Mouse (Mus musculus) neural tube, embryonic 15.5 days (tissue): ENCODE results near the gene Fmo2. TPM values are rescaled to one million over a fixed set of nuclear protein-coding genes. Genes with fewer than 3 reads are reported as not detected.

Experiments
- ATAC-seq: fragments of 200-750 bp; cut with Nextera tagmentation; 2 replicates; pipeline ENCODE4 v1.8.0; 2017; ENCODE audit warnings: mild to moderate bottlenecking, moderate TSS enrichment, moderate library complexity; ENCODE audit not compliant: low FRiP score
- H3K27ac ChIP-seq: fragments of 300-500 bp; sonication (generic); replicated peaks from 2 replicates; pipeline ENCODE4 v1.5.1; 2015; ENCODE audit warnings: mild to moderate bottlenecking, inconsistent platforms
- H3K27me3 ChIP-seq: fragments of 300-500 bp; sonication (generic); replicated peaks from 2 replicates; pipeline ENCODE4 v1.6.1; 2015; ENCODE audit warnings: inconsistent platforms
- H3K36me3 ChIP-seq: fragments of 300-500 bp; sonication (generic); 2 replicates; pipeline ENCODE4 v1.6.1; 2015; ENCODE audit warnings: inconsistent platforms
- H3K4me1 ChIP-seq: fragments of 300-500 bp; sonication (generic); 2 replicates; pipeline ENCODE4 v1.6.1; 2015; ENCODE audit warnings: inconsistent platforms
- H3K4me2 ChIP-seq: fragments of 300-500 bp; sonication (generic); 2 replicates; pipeline ENCODE4 v1.6.1; 2015; ENCODE audit warnings: inconsistent platforms, mild to moderate bottlenecking, moderate library complexity
- H3K4me3 ChIP-seq: fragments of 300-500 bp; sonication (generic); replicated peaks from 2 replicates; pipeline ENCODE4 v1.5.1; 2015; ENCODE audit warnings: mild to moderate bottlenecking, inconsistent platforms
- H3K9ac ChIP-seq: fragments of 300-500 bp; sonication (generic); replicated peaks from 2 replicates; pipeline ENCODE4 v1.6.1; 2015; ENCODE audit warnings: mild to moderate bottlenecking, inconsistent platforms
- H3K9me3 ChIP-seq: fragments of 300-500 bp; sonication (generic); replicated peaks from 2 replicates; pipeline ENCODE4 v1.6.1; 2016; ENCODE audit warnings: inconsistent platforms
- whole genome bisulfite sequencing: fragments of 180-500 bp; shearing (Covaris S2); methylation state at CpG from one replicate; pipeline ENCODE4 v1.1.7; 2015; ENCODE audit warnings: mixed read lengths; 5-methylcytosine and 5-hydroxymethylcytosine counted together
- polyA plus RNA-seq: library from polyadenylated mRNA; unstranded; fragments of >200 nt; fragmentation: Nextera tagmentation; extraction: Ambion mirVana; gene quantifications from 2 replicates; pipeline ENCODE4 v1.2.1, GENCODE M21; 2015

The Fmo2 gene
- polyA plus RNA-seq, 1 experiment from 2014 or later: 0.27 TPM

DNA sequence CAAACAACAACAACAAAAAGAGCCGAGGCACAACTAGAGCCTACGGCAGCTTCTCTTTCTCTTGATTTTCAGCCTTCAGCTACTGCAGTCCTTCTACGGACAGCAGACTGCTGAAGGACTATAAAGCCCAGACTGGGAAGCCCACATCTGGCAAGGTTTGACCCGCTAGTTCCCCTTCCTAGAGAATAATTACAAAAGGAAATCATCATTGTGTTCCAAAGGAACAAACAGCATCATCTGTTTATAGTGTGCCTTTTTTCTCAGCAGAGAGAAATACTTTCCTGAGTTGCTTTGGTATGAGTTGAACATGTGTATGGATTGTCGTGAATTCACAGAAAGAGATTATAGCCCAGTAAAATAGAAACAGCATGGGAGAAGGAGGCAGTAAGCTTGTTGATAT, 64.2 kb downstream of the Fmo2 start:
- 90% methylated on average over 5 of the region's 5 CpGs for WGBS
- Histone ChIP-seq H3K27ac (no peak overlapping the region), H3K4me2 (no peak overlapping the region), H3K27me3 (no peaks in the 10 kb centered on the region), H3K9me3 (no peaks in the 10 kb centered on the region), H3K9ac (no peak overlapping the region), H3K4me1 (peaks cover 16% of the 10 kb centered on the region), H3K4me3 (no peak overlapping the region), H3K36me3 (no peaks in the 10 kb centered on the region)
- ATAC-seq: no peak

DNA sequence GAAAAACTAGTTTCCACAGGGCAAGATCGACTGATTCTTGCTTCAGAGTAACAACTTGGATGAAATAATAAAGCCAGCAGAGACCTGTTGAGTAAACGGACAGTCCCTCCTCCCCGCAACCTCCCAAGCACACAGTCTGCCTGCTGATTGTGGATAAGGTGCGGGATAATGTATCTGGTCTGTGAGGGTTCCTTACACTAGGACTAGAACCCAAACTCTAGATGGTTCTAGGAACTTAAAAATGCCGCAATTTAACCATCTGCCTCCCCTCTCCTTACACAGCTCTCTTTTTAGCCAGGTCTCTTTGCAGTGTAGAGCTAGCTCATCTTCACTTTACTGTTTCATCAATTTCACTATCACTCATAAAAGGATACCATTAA, 66.0 kb downstream of the Fmo2 start:
- 13% methylated on average over 5 of the region's 5 CpGs for WGBS
- Histone ChIP-seq H3K27me3 (no peaks in the 10 kb centered on the region), H3K4me3 (peak overlapping the region; percentile 15), H3K27ac (peak overlapping the region; percentile 77), H3K4me2 (peak overlapping the region; percentile 50), H3K4me1 (peaks cover 16% of the 10 kb centered on the region), H3K9ac (no peak overlapping the region), H3K36me3 (no peaks in the 10 kb centered on the region), H3K9me3 (no peaks in the 10 kb centered on the region)
- ATAC-seq: peak; percentile 64; the same call in 1 of the 2 replicates

DNA sequence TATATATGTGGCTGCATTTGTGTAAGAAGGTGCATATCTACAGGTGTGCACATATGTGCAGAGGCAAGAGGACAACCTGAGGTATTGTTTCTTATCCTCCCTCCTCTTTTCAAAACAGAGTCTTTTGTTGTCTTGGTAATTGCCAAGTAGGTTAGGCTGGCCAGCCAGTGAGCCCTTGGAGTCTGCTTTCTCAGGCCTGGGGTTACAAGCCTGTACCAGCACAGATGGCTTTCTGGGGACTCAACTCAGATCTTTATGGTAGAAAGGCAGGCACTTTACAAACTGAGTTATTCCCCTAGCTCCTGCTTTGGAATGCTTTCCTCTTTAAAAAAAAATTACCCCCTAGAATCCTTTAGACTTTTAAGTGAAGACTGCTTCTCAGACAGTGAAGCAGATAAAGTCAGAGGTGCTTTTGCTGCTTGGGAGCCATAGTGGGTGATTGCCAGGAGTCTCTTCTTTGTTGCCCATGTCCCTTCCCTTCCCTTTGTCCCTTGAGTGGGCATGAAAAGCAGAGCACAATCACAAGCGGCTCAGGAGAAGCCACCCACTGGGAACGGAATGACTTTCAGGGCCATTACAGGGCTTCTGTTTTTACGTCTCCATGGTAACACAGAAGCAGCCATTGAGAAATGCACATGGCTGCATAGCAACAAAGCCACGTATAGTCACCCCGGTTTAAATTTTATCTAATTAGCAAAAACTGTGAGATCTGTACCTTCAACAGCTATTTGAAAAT, 66.5 kb downstream of the Fmo2 start:
- no peak overlapping the region for H3K9ac ChIP-seq
- no peaks in the 10 kb centered on the region for H3K9me3 ChIP-seq

More for the DNA sequence above, 66.5 kb downstream of the Fmo2 start:
- peak; percentile 95 for ATAC-seq
- H3K4me2 ChIP-seq: peak overlapping the region; percentile 50
- WGBS: 1% methylated on average over 5 of the region's 5 CpGs
- no peaks in the 10 kb centered on the region for H3K36me3 ChIP-seq
- no peaks in the 10 kb centered on the region for H3K27me3 ChIP-seq
- H3K27ac ChIP-seq: peak overlapping the region; percentile 77
- H3K4me3 ChIP-seq: peak overlapping the region; percentile 15
- peaks cover 16% of the 10 kb centered on the region for H3K4me1 ChIP-seq

Other genes with a start within 250 kb of the Fmo2 start
- gene Myocos, start 240.5 kb downstream of the Fmo2 start, polyA plus RNA-seq: not detected in 2 replicates
- gene Prrc2c, start 158.2 kb downstream of the Fmo2 start, polyA plus RNA-seq: 121 and 135 TPM in 2 replicates
- 0.66 and 0.78 TPM in 2 replicates for gene Fmo4, start 84.8 kb downstream of the Fmo2 start, polyA plus RNA-seq
- 20.8 and 25.9 TPM in 2 replicates for gene Fmo1, start 32.1 kb downstream of the Fmo2 start, polyA plus RNA-seq
- 0.14 TPM in 1 of 2 replicates, not detected in the other for gene Fmo6, start 38.8 kb upstream of the Fmo2 start, polyA plus RNA-seq
- not detected in 2 replicates for gene Fmo3, start 85.8 kb upstream of the Fmo2 start, polyA plus RNA-seq
- gene Mroh9, start 186.9 kb upstream of the Fmo2 start, polyA plus RNA-seq: not detected in 2 replicates